Mouse (Mus musculus) cerebellum, postnatal 10 days (tissue): ENCODE measurements around the gene Lamc1.

Source experiments
- DNase-seq, 2 experiments: peaks; one replicate each; pipeline ENCODE4 v3.0.0; 2021; ENCODE audit warnings: mixed read lengths in 2 of 2

Lamc1 gene

GRCm38 (mm10) chr1:153296035-153296434 lies 36.6 kb downstream of the Lamc1 start:
- no peak for DNase-seq

GRCm38 (mm10) chr1:153292892-153293291 lies 39.7 kb downstream of the Lamc1 start:
- no peak for DNase-seq

GRCm38 (mm10) chr1:153292202-153292601 lies 40.4 kb downstream of the Lamc1 start:
- no peak for DNase-seq

- DNase-seq, result no peak
Measured at GRCm38 (mm10) chr1:153291416-153291815, 41.2 kb downstream of the Lamc1 start.

GRCm38 (mm10) chr1:153288010-153288409 lies 44.6 kb downstream of the Lamc1 start:
- DNase-seq, result no peak

- DNase-seq, result no peak
Measured at GRCm38 (mm10) chr1:153287443-153287842, 45.1 kb downstream of the Lamc1 start.

GRCm38 (mm10) chr1:153286216-153286615 lies 46.4 kb downstream of the Lamc1 start:
- no peak for DNase-seq

- DNase-seq, result no peak
Measured at GRCm38 (mm10) chr1:153285188-153285587, 47.4 kb downstream of the Lamc1 start.

- DNase-seq, result no peak
Measured at GRCm38 (mm10) chr1:153282342-153282975, 50.1 kb downstream of the Lamc1 start.

GRCm38 (mm10) chr1:153281483-153281882 lies 51.1 kb downstream of the Lamc1 start:
- DNase-seq, result no peak

- peak; percentile 38 to 42 for DNase-seq
Measured at GRCm38 (mm10) chr1:153280411-153280810, 52.2 kb downstream of the Lamc1 start.

- DNase-seq, result no peak
Measured at GRCm38 (mm10) chr1:153278028-153278613, 54.5 kb downstream of the Lamc1 start.

- no peak for DNase-seq
Measured at GRCm38 (mm10) chr1:153275466-153275865, 57.1 kb downstream of the Lamc1 start.

GRCm38 (mm10) chr1:153274611-153275010 lies 58.0 kb downstream of the Lamc1 start:
- DNase-seq, result peak; percentile 31 to 67

- DNase-seq, result no peak
Measured at GRCm38 (mm10) chr1:153273657-153274056, 58.9 kb downstream of the Lamc1 start.

- DNase-seq, result no peak
Measured at GRCm38 (mm10) chr1:153270827-153271226, 61.8 kb downstream of the Lamc1 start.

GRCm38 (mm10) chr1:153269681-153270080 lies 62.9 kb downstream of the Lamc1 start:
- DNase-seq, result no peak

GRCm38 (mm10) chr1:153268806-153269309 lies 63.7 kb downstream of the Lamc1 start:
- DNase-seq, result no peak

GRCm38 (mm10) chr1:153268306-153268705 lies 64.3 kb downstream of the Lamc1 start:
- no peak for DNase-seq

- no peak for DNase-seq
Measured at GRCm38 (mm10) chr1:153267730-153268129, 64.9 kb downstream of the Lamc1 start.

GRCm38 (mm10) chr1:153266891-153267290 lies 65.7 kb downstream of the Lamc1 start:
- peak in 1 of 2 experiments; percentile 18 for DNase-seq

GRCm38 (mm10) chr1:153265579-153265978 lies 67.0 kb downstream of the Lamc1 start:
- no peak for DNase-seq

- peak; percentile 37 to 57 for DNase-seq
Measured at GRCm38 (mm10) chr1:153265066-153265465, 67.5 kb downstream of the Lamc1 start.

- no peak for DNase-seq
Measured at GRCm38 (mm10) chr1:153259752-153260300, 72.8 kb downstream of the Lamc1 start.
